Mouse (Mus musculus) lung, postnatal 0 days (tissue): Measurements from ENCODE around the gene Olfr790. TPM values are rescaled to one million over a fixed set of nuclear protein-coding genes. Genes with fewer than 3 reads are reported as not detected.

Source experiments
- ATAC-seq: fragments of 200-750 bp; cut with Nextera tagmentation; 2 replicates; pipeline ENCODE4 v1.8.0; 2017; ENCODE audit warnings: moderate library complexity
- DNase-seq: peaks from one replicate; pipeline ENCODE4 v3.0.0-alpha.2; 2016; ENCODE audit warnings: low spot score
- H3K27ac ChIP-seq: fragments of 300-500 bp; sonication (generic); 2 replicates; pipeline ENCODE4 v1.5.1; 2014; ENCODE audit warnings: antibody characterized with exemption, mild to moderate bottlenecking, low read length, mixed read lengths
- H3K27me3 ChIP-seq: fragments of 300-500 bp; sonication (generic); replicated peaks from 2 replicates; pipeline ENCODE4 v1.6.1; 2014; ENCODE audit warnings: low read length, mixed read lengths; ENCODE audit not compliant: insufficient read depth
- H3K36me3 ChIP-seq: fragments of 300-500 bp; sonication (generic); 2 replicates; pipeline ENCODE4 v1.6.1; 2014; ENCODE audit warnings: low read length, mixed read lengths; ENCODE audit not compliant: insufficient read depth
- H3K4me1 ChIP-seq: fragments of 300-500 bp; sonication (generic); 2 replicates; pipeline ENCODE4 v1.6.1; 2014; ENCODE audit warnings: antibody characterized with exemption, low read depth, low read length, mixed read lengths; ENCODE audit not compliant: insufficient read depth
- H3K4me2 ChIP-seq: fragments of 300-500 bp; sonication (generic); replicated peaks from 2 replicates; pipeline ENCODE4 v1.6.1; 2014; ENCODE audit warnings: low read depth, mild to moderate bottlenecking, low read length, moderate library complexity, mixed read lengths
- H3K4me3 ChIP-seq: fragments of 300-500 bp; sonication (generic); 2 replicates; pipeline ENCODE4 v1.5.1; 2014; ENCODE audit warnings: low read depth, low read length
- H3K9ac ChIP-seq: fragments of 300-500 bp; sonication (generic); replicated peaks from 2 replicates; pipeline ENCODE4 v1.6.1; 2014; ENCODE audit warnings: low read depth, mild to moderate bottlenecking
- H3K9me3 ChIP-seq: fragments of 300-500 bp; sonication (generic); 2 replicates; pipeline ENCODE4 v1.6.1; 2016; ENCODE audit warnings: low read length, mixed read lengths
- CTCF ChIP-seq: IDR thresholded peaks from 2 replicates; pipeline ENCODE4 v1.5.1; 2016; ENCODE audit warnings: antibody characterized with exemption, mild to moderate bottlenecking
- EP300 ChIP-seq: IDR thresholded peaks from 2 replicates; pipeline ENCODE4 v1.6.1; 2016; ENCODE audit warnings: antibody characterized with exemption, mild to moderate bottlenecking, control low read depth
- WGBS: fragments of 180-500 bp; shearing (Covaris S2); extraction: QIAGEN DNeasy Blood & Tissue Kit; methylation state at CpG from one replicate; pipeline ENCODE4 v1.1.7; 2014; 5-methylcytosine and 5-hydroxymethylcytosine counted together
- polyA plus RNA-seq: library from polyadenylated mRNA; unstranded; fragments of >200 nt; fragmentation: Nextera tagmentation; extraction: Ambion mirVana; gene quantifications from 2 replicates; pipeline ENCODE4 v1.2.1, GENCODE M21; 2015

Gene Olfr790
- polyA plus RNA-seq, 1 experiment from 2014 or later = not detected

DNA sequence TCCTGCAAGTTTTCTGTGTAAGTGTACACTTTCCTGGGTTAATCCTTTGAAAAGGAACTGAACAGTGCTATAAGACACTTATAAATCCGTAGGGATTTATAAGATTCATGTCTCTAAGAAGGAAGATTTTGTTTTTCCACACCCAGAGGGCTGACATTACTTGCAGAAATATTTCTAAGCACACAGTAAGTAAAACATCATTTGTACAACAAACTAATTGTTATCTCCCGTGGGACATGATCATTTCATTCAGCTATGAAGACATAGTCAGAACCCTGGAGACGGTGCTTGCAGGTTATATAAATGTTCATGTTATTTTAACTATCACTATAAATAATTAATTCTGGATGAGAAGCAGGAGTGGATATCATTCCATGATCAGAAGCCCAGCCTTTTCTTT lies 23.2 kb downstream of the Olfr790 start, which contains the start of gene Olfr791:
TSS of gene Olfr791 (plus strand) at position 301 of the 400 bp plus-strand sequence.
- no peaks in the 10 kb centered on the region for H3K4me1 ChIP-seq
- H3K36me3 ChIP-seq = no peaks in the 10 kb centered on the region
- H3K4me2 ChIP-seq = no peak within 1 kb of the TSS
- no peak for ATAC-seq
- H3K9ac ChIP-seq = no peak within 1 kb of the TSS
- TF ChIP-seq EP300 (no peak), CTCF (no peak)
- no peak within 1 kb of the TSS for H3K27ac ChIP-seq
- H3K9me3 ChIP-seq = no peaks in the 10 kb centered on the region
- DNase-seq = no peak
- 62% methylated on average over 3 of the region's 3 CpGs for WGBS
- H3K27me3 ChIP-seq = no peaks in the 10 kb centered on the region
- H3K4me3 ChIP-seq = no peak within 1 kb of the TSS

DNA sequence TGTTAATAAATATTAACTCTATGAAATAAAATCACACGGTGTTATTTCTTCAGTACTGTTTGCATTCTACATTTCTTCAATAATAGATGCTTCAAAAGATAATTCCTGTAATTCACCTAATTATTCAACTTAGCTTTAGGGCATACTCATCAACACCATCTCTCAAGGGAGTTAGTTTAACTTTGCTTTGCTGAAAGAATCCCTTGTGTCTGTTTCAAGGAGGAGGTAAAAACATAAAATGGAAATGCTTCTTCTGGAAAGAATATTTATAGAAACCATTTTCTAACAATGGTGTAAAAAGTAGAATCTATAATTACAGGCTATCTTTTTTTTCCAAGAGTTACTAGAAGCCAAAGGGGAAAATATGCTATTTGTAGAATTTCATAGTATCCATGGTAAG lies 40.6 kb downstream of the Olfr790 start, which contains the start of gene Olfr792:
TSS of gene Olfr792 (plus strand) at position 301 of the 400 bp plus-strand sequence.
- 76% methylated on average over 1 of the region's 1 CpGs for whole genome bisulfite sequencing
- TF ChIP-seq CTCF = no peak
- no peak for TF ChIP-seq EP300
- no peak within 1 kb of the TSS for H3K27ac ChIP-seq
- no peak within 1 kb of the TSS for H3K9ac ChIP-seq
- no peaks in the 10 kb centered on the region for H3K9me3 ChIP-seq
- no peaks in the 10 kb centered on the region for H3K4me1 ChIP-seq
- ATAC-seq (no peak), DNase-seq (no peak)
- no peak within 1 kb of the TSS for H3K4me2 ChIP-seq
- H3K36me3 ChIP-seq = no peaks in the 10 kb centered on the region
- H3K27me3 ChIP-seq = no peaks in the 10 kb centered on the region
- H3K4me3 ChIP-seq = no peak within 1 kb of the TSS

DNA sequence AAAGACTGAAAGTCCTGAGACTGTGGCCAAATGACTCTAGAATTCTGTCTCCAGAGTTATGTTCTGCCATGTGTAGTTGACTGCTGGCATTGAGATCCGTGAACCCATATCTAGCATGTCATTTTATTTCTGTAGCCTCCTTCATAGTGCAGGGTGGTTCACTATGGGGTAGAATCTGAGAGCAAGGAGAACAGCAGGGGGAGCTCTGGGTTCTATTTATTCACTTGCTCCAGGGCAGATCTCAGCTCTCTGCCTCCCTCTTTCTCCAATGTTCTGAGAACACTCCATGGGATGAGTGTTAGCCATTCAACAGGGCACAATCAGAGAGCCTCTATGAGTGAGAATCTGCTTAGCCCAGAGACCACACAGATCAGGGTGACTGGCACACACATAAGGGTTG lies 51.1 kb downstream of the Olfr790 start:
- Histone ChIP-seq H3K27ac (no peak overlapping the region), H3K36me3 (no peaks in the 10 kb centered on the region), H3K4me2 (no peak overlapping the region), H3K9me3 (no peaks in the 10 kb centered on the region), H3K4me1 (no peaks in the 10 kb centered on the region), H3K9ac (no peak overlapping the region), H3K4me3 (no peak overlapping the region), H3K27me3 (no peaks in the 10 kb centered on the region)
- ATAC-seq (no peak), DNase-seq (no peak)
- TF ChIP-seq EP300 = no peak
- no peak for TF ChIP-seq CTCF
- 55% methylated on average over 1 of the region's 1 CpGs for WGBS

Other genes with a start within 250 kb of the Olfr790 start
- gene Olfr776, start 239.4 kb upstream of the Olfr790 start, polyA plus RNA-seq = not detected in 2 replicates
- not detected in 2 replicates for gene Olfr777, start 227.0 kb upstream of the Olfr790 start, polyA plus RNA-seq
- gene Olfr780, start 180.4 kb upstream of the Olfr790 start, polyA plus RNA-seq = not detected in 2 replicates
- gene Olfr781, start 169.6 kb upstream of the Olfr790 start, polyA plus RNA-seq = not detected in 2 replicates
- gene Olfr782, start 149.6 kb upstream of the Olfr790 start, polyA plus RNA-seq = not detected in 2 replicates
- not detected in 2 replicates for gene Olfr784, start 114.4 kb upstream of the Olfr790 start, polyA plus RNA-seq
- not detected in 2 replicates for gene Olfr785, start 93.1 kb upstream of the Olfr790 start, polyA plus RNA-seq
- not detected in 2 replicates for gene Olfr786, start 71.2 kb upstream of the Olfr790 start, polyA plus RNA-seq
- not detected in 2 replicates for gene Olfr787, start 36.6 kb upstream of the Olfr790 start, polyA plus RNA-seq
- gene Olfr788, start 27.5 kb upstream of the Olfr790 start, polyA plus RNA-seq = not detected in 2 replicates
- gene Olfr789, start 13.7 kb upstream of the Olfr790 start, polyA plus RNA-seq = not detected in 2 replicates
- not detected in 2 replicates for gene Olfr791, start 23.3 kb downstream of the Olfr790 start, polyA plus RNA-seq
- gene Olfr792, start 40.7 kb downstream of the Olfr790 start, polyA plus RNA-seq = not detected in 2 replicates
- not detected in 2 replicates for gene Olfr794, start 69.2 kb downstream of the Olfr790 start, polyA plus RNA-seq
- not detected in 2 replicates for gene Olfr796, start 114.1 kb downstream of the Olfr790 start, polyA plus RNA-seq
- gene Olfr798, start 129.4 kb downstream of the Olfr790 start, polyA plus RNA-seq = not detected in 2 replicates
- not detected in 2 replicates for gene Olfr799, start 139.0 kb downstream of the Olfr790 start, polyA plus RNA-seq
- not detected in 2 replicates for gene Olfr800, start 159.2 kb downstream of the Olfr790 start, polyA plus RNA-seq
- gene Olfr801, start 175.4 kb downstream of the Olfr790 start, polyA plus RNA-seq = not detected in 2 replicates
- not detected in 2 replicates for gene Olfr802, start 189.7 kb downstream of the Olfr790 start, polyA plus RNA-seq
- gene Olfr803, start 195.8 kb downstream of the Olfr790 start, polyA plus RNA-seq = not detected in 2 replicates
- gene Olfr804, start 204.7 kb downstream of the Olfr790 start, polyA plus RNA-seq = not detected in 2 replicates
- gene Olfr805, start 230.9 kb downstream of the Olfr790 start, polyA plus RNA-seq = not detected in 2 replicates
- gene Olfr806, start 243.4 kb downstream of the Olfr790 start, polyA plus RNA-seq = not detected in 2 replicates